Mouse (Mus musculus) neural tube, embryonic 13.5 days (tissue): ENCODE measurements around the gene Hsdl1. TPM values are rescaled to one million over a fixed set of nuclear protein-coding genes. Genes with fewer than 3 reads are reported as not detected.

ENCODE experiments used
- ATAC-seq: fragments of 200-750 bp; cut with Nextera tagmentation; 2 replicates; pipeline ENCODE4 v1.8.0; 2017; ENCODE audit warnings: low read depth, mild to moderate bottlenecking, moderate TSS enrichment, moderate library complexity
- H3K27ac ChIP-seq: fragments of 300-500 bp; sonication (generic); replicated peaks from 2 replicates; pipeline ENCODE4 v1.5.1; 2015; ENCODE audit warnings: moderate library complexity, mild to moderate bottlenecking, inconsistent platforms
- H3K27me3 ChIP-seq: fragments of 300-500 bp; sonication (generic); 2 replicates; pipeline ENCODE4 v1.6.1; 2015; ENCODE audit warnings: mild to moderate bottlenecking, inconsistent platforms
- H3K36me3 ChIP-seq: fragments of 300-500 bp; sonication (generic); 2 replicates; pipeline ENCODE4 v1.6.1; 2015; ENCODE audit warnings: mild to moderate bottlenecking, inconsistent platforms
- H3K4me1 ChIP-seq: fragments of 300-500 bp; sonication (generic); replicated peaks from 2 replicates; pipeline ENCODE4 v1.6.1; 2015; ENCODE audit warnings: inconsistent platforms
- H3K4me2 ChIP-seq: fragments of 300-500 bp; sonication (generic); 2 replicates; pipeline ENCODE4 v1.6.1; 2015; ENCODE audit warnings: inconsistent platforms, mild to moderate bottlenecking, moderate library complexity
- H3K4me3 ChIP-seq: fragments of 300-500 bp; sonication (generic); 2 replicates; pipeline ENCODE4 v1.5.1; 2015; ENCODE audit warnings: mild to moderate bottlenecking, inconsistent platforms
- H3K9ac ChIP-seq: fragments of 300-500 bp; sonication (generic); 2 replicates; pipeline ENCODE4 v1.6.1; 2015; ENCODE audit warnings: moderate library complexity, mild to moderate bottlenecking, inconsistent platforms
- H3K9me3 ChIP-seq: fragments of 300-500 bp; sonication (generic); 2 replicates; pipeline ENCODE4 v1.6.1; 2016; ENCODE audit warnings: inconsistent platforms
- WGBS: fragments of 180-500 bp; shearing (Covaris S2); methylation state at CpG from one replicate; pipeline ENCODE4 v1.1.7; 2015; 5-methylcytosine and 5-hydroxymethylcytosine counted together
- polyA plus RNA-seq: library from polyadenylated mRNA; unstranded; fragments of >200 nt; fragmentation: Nextera tagmentation; extraction: Ambion mirVana; gene quantifications from 2 replicates; pipeline ENCODE4 v1.2.1, GENCODE M21; 2015

Gene Hsdl1
- polyA plus RNA-seq, 1 experiment from 2014 or later = 121 TPM

DNA sequence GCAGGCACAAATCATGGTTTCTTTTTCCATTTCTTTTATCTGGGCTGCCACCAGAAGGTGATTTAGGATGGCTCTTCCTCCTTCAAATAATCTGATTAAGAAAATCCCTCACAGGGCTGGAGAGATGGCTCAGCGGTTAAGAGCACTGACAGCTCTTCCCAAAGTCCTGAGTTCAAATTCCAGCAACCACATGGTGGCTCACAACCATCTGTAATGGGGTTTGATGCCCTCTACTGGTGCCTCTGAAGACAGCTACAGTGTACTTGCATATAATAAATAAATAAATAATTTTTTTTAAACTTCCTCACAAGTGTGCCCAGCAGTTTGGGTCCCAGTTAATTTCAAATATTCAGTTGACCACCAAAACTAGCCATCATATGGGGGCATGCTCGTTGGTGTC, 31.2 kb upstream of the Hsdl1 start:
- no peaks in the 10 kb centered on the region for H3K27me3 ChIP-seq

DNA sequence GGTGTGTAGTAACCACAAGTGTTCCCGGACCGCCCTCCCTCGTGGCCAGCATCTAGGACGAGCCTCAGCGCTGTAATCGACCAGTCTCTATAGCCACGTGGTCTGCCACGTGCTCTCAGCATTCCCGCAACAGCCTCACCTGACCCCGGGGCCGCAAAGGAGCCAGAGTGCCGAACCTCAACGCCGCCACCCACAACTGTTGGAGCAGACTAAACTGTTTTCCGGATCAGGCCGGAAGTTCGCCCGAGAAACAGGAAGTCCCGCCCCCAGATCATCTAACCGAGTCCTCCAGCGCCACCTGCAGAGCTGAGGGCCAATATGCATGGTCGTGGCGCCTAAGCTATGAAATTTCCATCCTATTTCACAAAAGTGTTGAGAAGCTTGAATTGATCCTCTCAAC, 30.0 kb upstream of the Hsdl1 start, which contains the start of gene Taf1c:
TSS of gene Taf1c (minus strand) at position 227 of the 400 bp plus-strand sequence.
- no peak within 1 kb of the TSS for H3K27ac ChIP-seq
- H3K27me3 ChIP-seq = no peaks in the 10 kb centered on the region
- H3K9me3 ChIP-seq = peaks cover 6% of the 10 kb centered on the region
- H3K4me3 ChIP-seq = peak within 1 kb of the TSS; percentile 70
- WGBS = under 1% methylated on average over 23 of the region's 23 CpGs
- H3K4me1 ChIP-seq = peaks cover 11% of the 10 kb centered on the region
- peak; percentile 79 for ATAC-seq
- peak within 1 kb of the TSS; percentile 67 for H3K4me2 ChIP-seq
- peak within 1 kb of the TSS; percentile 80 for H3K9ac ChIP-seq
- H3K36me3 ChIP-seq = peaks cover 28% of the 10 kb centered on the region

More for the DNA sequence above, 31.2 kb upstream of the Hsdl1 start:
- Histone ChIP-seq H3K9ac (no peak overlapping the region), H3K4me3 (no peak overlapping the region), H3K4me2 (no peak overlapping the region), H3K4me1 (peaks cover 11% of the 10 kb centered on the region), H3K27ac (no peak overlapping the region), H3K36me3 (peaks cover 16% of the 10 kb centered on the region), H3K9me3 (peaks cover 6% of the 10 kb centered on the region)
- 88% methylated on average over 2 of the region's 2 CpGs for WGBS
- ATAC-seq = no peak

DNA sequence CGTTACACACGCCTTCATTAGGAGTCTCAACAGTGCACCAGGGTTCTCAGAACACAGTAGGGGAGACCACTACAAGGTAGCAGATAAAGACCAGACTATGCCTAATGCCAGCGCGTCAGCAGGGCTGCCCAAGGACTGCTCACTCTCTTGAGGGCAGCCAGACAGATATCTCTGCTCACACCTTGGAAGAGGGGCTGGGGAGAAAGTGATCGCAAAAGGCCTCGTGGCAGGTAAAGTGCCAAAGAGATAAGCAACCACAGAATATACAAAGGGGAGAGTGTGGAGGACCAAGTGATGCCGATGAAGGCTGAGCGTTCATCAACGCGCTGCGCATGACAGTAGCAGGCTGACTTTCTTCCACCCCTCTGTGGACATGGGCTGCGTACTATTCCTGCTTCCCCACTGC, 29.4 kb upstream of the Hsdl1 start:
- H3K27ac ChIP-seq = no peak overlapping the region
- H3K4me1 ChIP-seq = peaks cover 11% of the 10 kb centered on the region
- WGBS = 44% methylated on average over 12 of the region's 12 CpGs
- peak overlapping the region; percentile 67 for H3K4me2 ChIP-seq
- peaks cover 34% of the 10 kb centered on the region for H3K36me3 ChIP-seq
- 0 out of 2 replicates have a peak, but pooled peaks have one; percentile 23 for ATAC-seq
- H3K9ac ChIP-seq = peak overlapping the region; percentile 80
- H3K9me3 ChIP-seq = peaks cover 6% of the 10 kb centered on the region
- H3K27me3 ChIP-seq = no peaks in the 10 kb centered on the region
- H3K4me3 ChIP-seq = peak overlapping the region; percentile 70

GRCm38 (mm10) chr8:119603771-119604170, 28.8 kb upstream of the Hsdl1 start:
- H3K9me3 ChIP-seq = 0 out of 2 replicates have a peak, but pooled peaks cover under 1% of the 10 kb centered on the region
- WGBS = 91% methylated on average over 4 of the region's 4 CpGs
- peak overlapping the region; percentile 80 for H3K9ac ChIP-seq
- peaks cover 40% of the 10 kb centered on the region for H3K36me3 ChIP-seq
- no peak for ATAC-seq
- peak overlapping the region; percentile 70; the same call in 1 of the 2 replicates for H3K4me3 ChIP-seq
- peak overlapping the region; percentile 67 for H3K4me2 ChIP-seq
- no peaks in the 10 kb centered on the region for H3K27me3 ChIP-seq
- peaks cover 11% of the 10 kb centered on the region for H3K4me1 ChIP-seq
- no peak overlapping the region for H3K27ac ChIP-seq

- Histone ChIP-seq H3K9ac (no peak overlapping the region), H3K4me3 (no peak overlapping the region), H3K36me3 (peaks cover 6% of the 10 kb centered on the region), H3K4me1 (peaks cover 8% of the 10 kb centered on the region; the same call in 1 of the 2 replicates), H3K27me3 (no peaks in the 10 kb centered on the region), H3K27ac (no peak overlapping the region), H3K9me3 (no peaks in the 10 kb centered on the region), H3K4me2 (no peak overlapping the region)
- WGBS = 93% methylated on average over 7 of the region's 7 CpGs
- no peak for ATAC-seq
Measured at GRCm38 (mm10) chr8:119591456-119591855, 16.5 kb upstream of the Hsdl1 start.

DNA sequence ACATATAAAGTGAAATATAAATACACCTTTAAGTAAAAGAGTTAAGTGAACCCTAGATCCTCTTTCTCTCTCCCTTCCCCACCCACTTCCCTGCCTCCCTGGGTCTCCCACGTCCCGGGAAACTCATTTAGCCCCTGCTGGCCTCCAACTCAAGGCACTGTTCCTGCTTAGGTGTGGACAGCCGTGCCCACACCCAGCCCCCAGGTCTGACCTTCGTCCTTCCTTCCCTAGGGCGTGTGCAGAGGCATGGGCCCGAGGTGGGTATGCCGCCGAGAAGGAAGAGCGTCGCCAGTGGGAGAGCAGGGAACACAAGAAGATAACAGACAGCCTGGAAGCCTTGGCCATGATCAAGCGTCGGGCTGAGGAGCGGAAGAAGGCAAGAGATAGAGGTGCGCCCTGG, 15.4 kb upstream of the Hsdl1 start:
- 84% methylated on average over 14 of the region's 14 CpGs for WGBS

DNA sequence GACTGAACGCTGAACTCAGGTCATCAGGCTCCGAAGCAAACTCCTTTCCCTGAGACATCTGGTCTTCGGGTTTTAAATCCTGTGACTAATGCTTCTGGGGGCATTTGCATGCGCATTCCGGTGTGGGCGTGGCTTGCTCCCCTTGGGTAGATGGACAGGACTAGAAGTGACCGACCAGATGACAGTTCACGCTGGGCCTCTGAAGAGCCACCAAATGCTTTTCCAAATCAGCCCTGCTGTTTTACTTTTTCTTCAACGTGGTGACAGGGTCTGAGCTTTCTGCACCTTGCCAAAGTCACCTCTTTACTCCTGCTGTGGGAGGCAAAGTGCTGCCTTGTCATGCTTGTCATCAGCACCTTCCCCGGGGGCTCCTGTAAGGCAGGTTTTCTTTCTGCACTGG, 13.9 kb upstream of the Hsdl1 start:
- no peaks in the 10 kb centered on the region for H3K27me3 ChIP-seq
- no peak overlapping the region for H3K27ac ChIP-seq
- H3K36me3 ChIP-seq = no peaks in the 10 kb centered on the region
- no peak overlapping the region for H3K4me3 ChIP-seq
- H3K9ac ChIP-seq = no peak overlapping the region
- no peaks in the 10 kb centered on the region for H3K9me3 ChIP-seq
- ATAC-seq = no peak
- 28% methylated on average over 10 of the region's 10 CpGs for WGBS
- no peak overlapping the region for H3K4me2 ChIP-seq
- peaks cover 3% of the 10 kb centered on the region; the same call in 1 of the 2 replicates for H3K4me1 ChIP-seq

More for the DNA sequence above, 15.4 kb upstream of the Hsdl1 start:
- Histone ChIP-seq H3K27ac (no peak overlapping the region), H3K36me3 (no peaks in the 10 kb centered on the region), H3K4me2 (no peak overlapping the region), H3K9me3 (no peaks in the 10 kb centered on the region), H3K27me3 (no peaks in the 10 kb centered on the region), H3K4me3 (no peak overlapping the region), H3K4me1 (peaks cover 11% of the 10 kb centered on the region), H3K9ac (no peak overlapping the region)
- ATAC-seq = no peak

GRCm38 (mm10) chr8:119588321-119588720, 13.3 kb upstream of the Hsdl1 start:
- Histone ChIP-seq H3K27ac (no peak overlapping the region), H3K27me3 (no peaks in the 10 kb centered on the region), H3K4me2 (no peak overlapping the region), H3K9ac (no peak overlapping the region), H3K36me3 (no peaks in the 10 kb centered on the region), H3K4me1 (peaks cover 3% of the 10 kb centered on the region; the same call in 1 of the 2 replicates), H3K9me3 (no peaks in the 10 kb centered on the region), H3K4me3 (no peak overlapping the region)
- ATAC-seq = no peak
- 69% methylated on average over 4 of the region's 4 CpGs for WGBS

DNA sequence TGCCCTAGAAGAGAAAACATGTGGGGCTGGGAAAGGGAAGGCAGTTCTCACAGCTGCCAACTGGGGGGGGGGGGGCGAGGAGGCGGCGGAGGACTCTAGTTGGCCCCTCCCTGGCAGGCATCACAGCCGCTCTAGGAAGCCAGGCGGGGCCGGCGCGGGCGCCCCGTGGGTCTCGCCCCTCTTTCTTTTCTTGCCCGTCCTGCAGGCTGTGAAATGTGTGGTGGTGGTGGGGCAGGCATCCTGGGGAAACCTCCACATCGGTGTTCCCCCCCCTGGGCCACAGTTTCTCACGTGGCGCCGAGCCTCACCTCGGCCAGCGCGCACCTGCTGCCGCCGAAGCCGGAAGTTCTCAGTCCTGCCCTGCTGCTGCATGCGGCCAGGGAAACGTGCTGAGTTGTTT, 10.9 kb upstream of the Hsdl1 start:
- Histone ChIP-seq H3K27me3 (no peaks in the 10 kb centered on the region), H3K4me1 (peaks cover 3% of the 10 kb centered on the region; the same call in 1 of the 2 replicates), H3K4me2 (peak overlapping the region; percentile 52), H3K4me3 (peak overlapping the region; percentile 25), H3K9me3 (no peaks in the 10 kb centered on the region), H3K36me3 (no peaks in the 10 kb centered on the region), H3K9ac (peak overlapping the region; percentile 34; the same call in 1 of the 2 replicates), H3K27ac (no peak overlapping the region)
- 22% methylated on average over 17 of the region's 24 CpGs for WGBS
- no peak for ATAC-seq

- Histone ChIP-seq H3K9me3 (no peaks in the 10 kb centered on the region), H3K9ac (no peak overlapping the region), H3K27me3 (peaks cover 22% of the 10 kb centered on the region), H3K4me3 (no peak overlapping the region), H3K27ac (no peak overlapping the region), H3K36me3 (no peaks in the 10 kb centered on the region), H3K4me1 (no peaks in the 10 kb centered on the region; the same call in 1 of the 2 replicates), H3K4me2 (no peak overlapping the region)
- 83% methylated on average over 5 of the region's 5 CpGs for WGBS
- no peak for ATAC-seq
Measured at GRCm38 (mm10) chr8:119580441-119581161, 5.6 kb upstream of the Hsdl1 start.

GRCm38 (mm10) chr8:119579096-119579495, 4.1 kb upstream of the Hsdl1 start:
- Histone ChIP-seq H3K4me3 (no peak overlapping the region), H3K9me3 (no peaks in the 10 kb centered on the region), H3K36me3 (no peaks in the 10 kb centered on the region), H3K4me2 (no peak overlapping the region), H3K27me3 (peaks cover 23% of the 10 kb centered on the region), H3K4me1 (peaks cover 2% of the 10 kb centered on the region), H3K9ac (no peak overlapping the region), H3K27ac (no peak overlapping the region)
- 41% methylated on average over 13 of the region's 13 CpGs for WGBS
- ATAC-seq = no peak

DNA sequence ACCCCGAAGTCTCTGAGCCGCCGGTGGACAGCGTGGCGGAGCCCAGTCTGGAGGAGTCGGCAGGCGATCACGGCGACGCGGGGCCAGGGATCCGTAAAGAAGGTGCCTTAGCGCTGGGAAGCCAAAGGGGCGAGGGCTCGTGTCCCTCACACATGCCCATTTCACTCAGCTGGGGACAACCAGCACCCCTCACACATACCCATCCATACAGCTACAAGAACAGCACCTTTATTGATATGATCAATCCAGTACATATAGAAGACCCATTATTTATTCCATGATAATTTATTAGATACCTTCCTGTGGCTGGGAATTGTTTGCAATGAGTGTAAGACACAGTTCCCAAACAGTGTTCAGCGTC, 363 bp upstream of the Hsdl1 start:
- Histone ChIP-seq H3K4me3 (peak overlapping the region; percentile 88), H3K27ac (peak overlapping the region; percentile 81; the same call in 1 of the 2 replicates), H3K4me2 (peak overlapping the region; percentile 91), H3K9me3 (no peaks in the 10 kb centered on the region), H3K36me3 (no peaks in the 10 kb centered on the region), H3K9ac (peak overlapping the region; percentile 89), H3K27me3 (peaks cover 23% of the 10 kb centered on the region), H3K4me1 (peaks cover 21% of the 10 kb centered on the region)
- peak; percentile 68; the same call in 1 of the 2 replicates for ATAC-seq
- WGBS = 3% methylated on average over 16 of the region's 16 CpGs
